Mouse (Mus musculus) liver, embryonic 15.5 days (tissue): Measurements from ENCODE around the gene Rdm1. TPM values are rescaled to one million over a fixed set of nuclear protein-coding genes. Genes with fewer than 3 reads are reported as not detected.
"Not testable (repeated sequence)": the region's sequence is repeated elsewhere in the genome, so short reads cannot be mapped to it uniquely, and the experiment has no call there.

Experiments
- ATAC-seq: fragments of 200-750 bp; cut with Nextera tagmentation; 2 replicates; pipeline ENCODE4 v1.8.0; 2017; ENCODE audit warnings: moderate number of reproducible peaks, mild to moderate bottlenecking, moderate library complexity; ENCODE audit not compliant: insufficient read depth
- H3K27ac ChIP-seq: fragments of 300-500 bp; sonication (generic); replicated peaks from 2 replicates; pipeline ENCODE4 v1.5.1; 2015; ENCODE audit warnings: mild to moderate bottlenecking, inconsistent platforms
- H3K27me3 ChIP-seq: fragments of 300-500 bp; sonication (generic); 2 replicates; pipeline ENCODE4 v1.6.1; 2015; ENCODE audit warnings: mild to moderate bottlenecking, inconsistent platforms
- H3K36me3 ChIP-seq: fragments of 300-500 bp; sonication (generic); replicated peaks from 2 replicates; pipeline ENCODE4 v1.6.1; 2015; ENCODE audit warnings: moderate library complexity, mild to moderate bottlenecking, inconsistent platforms
- H3K4me1 ChIP-seq: fragments of 300-500 bp; sonication (generic); replicated peaks from 2 replicates; pipeline ENCODE4 v1.6.1; 2015; ENCODE audit warnings: inconsistent platforms
- H3K4me2 ChIP-seq: fragments of 300-500 bp; sonication (generic); 2 replicates; pipeline ENCODE4 v1.6.1; 2015; ENCODE audit warnings: moderate library complexity, mild to moderate bottlenecking, inconsistent platforms
- H3K4me3 ChIP-seq: fragments of 300-500 bp; sonication (generic); replicated peaks from 2 replicates; pipeline ENCODE4 v1.5.1; 2015; ENCODE audit warnings: mild to moderate bottlenecking, inconsistent platforms
- H3K9ac ChIP-seq: fragments of 300-500 bp; sonication (generic); 2 replicates; pipeline ENCODE4 v1.6.1; 2015; ENCODE audit warnings: moderate library complexity, mild to moderate bottlenecking, inconsistent platforms
- H3K9me3 ChIP-seq: fragments of 300-500 bp; sonication (generic); replicated peaks from 2 replicates; pipeline ENCODE4 v1.6.1; 2016; ENCODE audit warnings: inconsistent platforms
- WGBS: fragments of 180-500 bp; shearing (Covaris S2); methylation state at CpG from one replicate; pipeline ENCODE4 v1.1.7; 2015; ENCODE audit warnings: mixed read lengths; ENCODE audit not compliant: insufficient replicate concordance; 5-methylcytosine and 5-hydroxymethylcytosine counted together
- polyA plus RNA-seq: library from polyadenylated mRNA; unstranded; fragments of >200 nt; fragmentation: Nextera tagmentation; extraction: Ambion mirVana; gene quantifications from 2 replicates; pipeline ENCODE4 v1.2.1, GENCODE M21; 2015

Rdm1 gene
- polyA plus RNA-seq, 1 experiment from 2014 or later: 12.1 TPM

- H3K9ac ChIP-seq: no peak within 1 kb of the TSS
- 57% methylated on average over 6 of the region's 6 CpGs for WGBS
Observed at GRCm38 (mm10) chr11:101599156-101599555, 27.8 kb upstream of the Rdm1 start, which contains the start of gene Gm11634. Gm11634 (minus strand) TSS chr11:101599256.

GRCm38 (mm10) chr11:101602491-101602890, 24.5 kb upstream of the Rdm1 start:
- H3K9me3 ChIP-seq: no peaks in the 10 kb centered on the region
- 7% methylated on average over 3 of the region's 3 CpGs for WGBS
- H3K36me3 ChIP-seq: no peaks in the 10 kb centered on the region
- H3K27me3 ChIP-seq: peaks cover 33% of the 10 kb centered on the region
- no peak overlapping the region for H3K9ac ChIP-seq
- no peak overlapping the region for H3K4me3 ChIP-seq
- H3K4me2 ChIP-seq: no peak overlapping the region
- no peak overlapping the region for H3K27ac ChIP-seq
- ATAC-seq: no peak
- peaks cover 9% of the 10 kb centered on the region for H3K4me1 ChIP-seq

More at GRCm38 (mm10) chr11:101599156-101599555, 27.8 kb upstream of the Rdm1 start, which contains the start of gene Gm11634:
- Histone ChIP-seq H3K36me3 (no peaks in the 10 kb centered on the region), H3K4me2 (no peak within 1 kb of the TSS), H3K4me3 (no peak within 1 kb of the TSS), H3K27ac (no peak within 1 kb of the TSS), H3K27me3 (peaks cover 39% of the 10 kb centered on the region), H3K4me1 (peaks cover 3% of the 10 kb centered on the region; the same call in 1 of the 2 replicates), H3K9me3 (no peaks in the 10 kb centered on the region)
- ATAC-seq: no peak

- Histone ChIP-seq H3K4me2 (peak overlapping the region; percentile 64), H3K4me1 (peaks cover 9% of the 10 kb centered on the region), H3K9ac (no peak overlapping the region), H3K9me3 (no peaks in the 10 kb centered on the region), H3K27ac (no peak overlapping the region), H3K36me3 (no peaks in the 10 kb centered on the region), H3K27me3 (peaks cover 25% of the 10 kb centered on the region), H3K4me3 (no peak overlapping the region; the same call in 1 of the 2 replicates)
- no peak for ATAC-seq
- WGBS: 4% methylated on average over 3 of the region's 3 CpGs
Observed at GRCm38 (mm10) chr11:101604116-101604515, 22.9 kb upstream of the Rdm1 start.

DNA sequence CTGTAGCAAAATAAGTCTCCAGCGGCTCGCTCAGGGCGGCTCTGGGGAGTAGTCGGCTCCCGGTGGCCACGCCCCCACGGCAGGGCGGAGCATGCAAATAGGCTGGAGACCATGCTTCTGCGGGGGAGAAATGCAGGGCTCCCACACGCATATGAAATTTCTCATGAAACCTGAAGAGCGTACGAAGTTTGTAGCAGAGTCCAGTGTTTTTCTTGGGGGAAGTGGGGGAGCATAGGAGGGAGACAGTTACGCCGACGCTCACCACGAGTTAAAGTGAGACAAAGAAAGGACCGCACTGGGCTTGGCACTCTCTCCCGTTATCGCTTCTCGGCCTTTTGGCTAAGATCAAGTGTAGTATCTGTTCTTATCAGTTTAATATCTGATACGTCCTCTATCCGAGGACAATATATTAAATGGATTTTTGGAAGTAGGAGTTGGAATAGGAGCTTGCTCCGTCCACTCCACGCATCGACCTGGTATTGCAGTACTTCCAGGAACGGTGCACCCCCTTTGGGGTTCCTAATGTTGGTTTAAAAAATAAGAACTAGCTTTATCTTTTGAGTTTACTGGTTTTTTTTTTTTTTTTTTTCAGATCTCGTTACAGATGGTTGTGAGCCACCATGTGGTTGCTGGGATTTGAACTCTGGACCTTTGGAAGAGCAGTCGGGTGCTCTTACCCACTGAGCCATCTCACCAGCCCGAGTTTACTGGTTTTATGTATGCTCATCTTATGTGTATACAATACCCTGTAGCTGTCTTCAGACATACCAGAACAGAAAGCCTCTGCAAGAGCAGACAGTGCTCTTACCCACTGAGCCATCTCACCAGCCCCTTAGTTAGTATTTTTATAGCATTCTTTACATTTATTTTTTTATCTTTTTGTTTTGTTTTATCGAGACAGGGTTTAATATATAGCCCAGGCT, 22.2 kb upstream of the Rdm1 start:
- H3K36me3 ChIP-seq, H3K9me3 ChIP-seq, H3K9ac ChIP-seq, H3K4me1 ChIP-seq: not testable (repeated sequence)
- Histone ChIP-seq H3K4me3 (peak overlapping the region; percentile 42), H3K27ac (peak overlapping the region; percentile 87), H3K4me2 (peak overlapping the region; percentile 64), H3K27me3 (peaks cover 18% of the 10 kb centered on the region)
- WGBS: under 1% methylated on average over 30 of the region's 30 CpGs
- ATAC-seq: peak; percentile 82

- not testable (repeated sequence) for H3K4me3 ChIP-seq, H3K36me3 ChIP-seq, ATAC-seq, H3K4me2 ChIP-seq, H3K9ac ChIP-seq, H3K27me3 ChIP-seq, H3K27ac ChIP-seq, H3K9me3 ChIP-seq
- 78% methylated on average over 4 of the region's 4 CpGs for WGBS
- H3K4me1 ChIP-seq: peaks cover 15% of the 10 kb centered on the region
Observed at GRCm38 (mm10) chr11:101607134-101607533, 19.9 kb upstream of the Rdm1 start.

DNA sequence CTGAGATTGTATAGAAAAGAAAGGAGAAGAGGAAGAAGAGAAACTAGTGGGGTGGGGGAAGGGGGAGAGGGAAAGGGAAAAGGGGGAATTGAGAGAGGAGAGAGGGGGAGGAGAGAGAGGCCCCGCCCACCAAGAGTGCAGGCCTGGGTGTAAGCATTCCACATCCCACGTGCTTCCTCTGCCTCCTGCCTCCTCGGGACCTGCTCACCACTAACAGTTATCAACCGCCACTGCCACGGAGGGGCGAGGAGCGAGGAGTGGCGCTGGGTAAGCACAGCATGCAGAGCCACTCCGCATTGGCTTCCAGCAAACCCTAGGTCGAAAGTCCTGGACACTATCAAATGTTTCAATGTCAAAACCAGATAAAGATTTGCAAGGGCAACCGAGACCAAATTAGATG, 16.6 kb upstream of the Rdm1 start:
- no peak for ATAC-seq
- Histone ChIP-seq H3K9me3 (no peaks in the 10 kb centered on the region), H3K4me2 (peak overlapping the region; percentile 35), H3K4me1 (peaks cover 23% of the 10 kb centered on the region), H3K27me3 (no peaks in the 10 kb centered on the region), H3K27ac (no peak overlapping the region), H3K9ac (no peak overlapping the region), H3K4me3 (no peak overlapping the region), H3K36me3 (no peaks in the 10 kb centered on the region)
- WGBS: 11% methylated on average over 11 of the region's 11 CpGs

DNA sequence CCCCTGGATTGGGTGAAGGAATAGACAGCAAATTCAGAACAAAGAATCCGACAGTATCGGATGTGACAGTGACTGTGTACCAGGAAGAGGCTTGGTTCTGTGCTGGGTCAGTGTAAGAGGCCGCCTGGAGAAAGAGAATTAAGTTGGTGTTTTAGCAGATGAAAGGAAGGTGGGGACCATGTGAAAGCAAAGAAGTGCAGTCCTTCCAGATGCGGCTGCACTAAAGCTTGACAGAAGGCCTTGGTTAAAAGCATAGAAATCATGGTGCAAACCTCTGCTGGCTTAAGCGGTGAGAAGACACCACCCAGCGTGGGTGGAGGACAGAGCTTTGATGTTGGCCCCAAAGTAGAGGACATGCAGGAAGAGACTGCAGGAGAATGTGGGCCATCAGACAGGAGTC, 13.4 kb upstream of the Rdm1 start:
- no peak overlapping the region for H3K4me2 ChIP-seq
- 66% methylated on average over 6 of the region's 6 CpGs for WGBS
- no peak overlapping the region for H3K27ac ChIP-seq
- H3K4me1 ChIP-seq: peaks cover 54% of the 10 kb centered on the region
- no peak for ATAC-seq
- no peak overlapping the region for H3K9ac ChIP-seq
- peaks cover 13% of the 10 kb centered on the region for H3K27me3 ChIP-seq
- H3K4me3 ChIP-seq: no peak overlapping the region
- H3K9me3 ChIP-seq: no peaks in the 10 kb centered on the region
- no peaks in the 10 kb centered on the region for H3K36me3 ChIP-seq

GRCm38 (mm10) chr11:101614116-101614515, 12.9 kb upstream of the Rdm1 start:
- H3K4me1 ChIP-seq: peaks cover 54% of the 10 kb centered on the region
- WGBS: 59% methylated on average over 4 of the region's 4 CpGs
- no peak for ATAC-seq

GRCm38 (mm10) chr11:101615380-101615779, 11.6 kb upstream of the Rdm1 start:
- Histone ChIP-seq H3K27ac (peak overlapping the region; percentile 55; the same call in 1 of the 2 replicates), H3K36me3 (no peaks in the 10 kb centered on the region), H3K27me3 (peaks cover 13% of the 10 kb centered on the region), H3K4me1 (peaks cover 54% of the 10 kb centered on the region), H3K9ac (0 out of 2 replicates have a peak overlapping the region, but pooled peaks have one; percentile 2), H3K4me3 (no peak overlapping the region), H3K9me3 (no peaks in the 10 kb centered on the region), H3K4me2 (peak overlapping the region; percentile 37)
- 21% methylated on average over 6 of the region's 6 CpGs for WGBS
- ATAC-seq: peak; percentile 74

More at GRCm38 (mm10) chr11:101614116-101614515, 12.9 kb upstream of the Rdm1 start:
- Histone ChIP-seq H3K27ac (no peak overlapping the region), H3K36me3 (no peaks in the 10 kb centered on the region), H3K4me2 (no peak overlapping the region), H3K9me3 (no peaks in the 10 kb centered on the region), H3K4me3 (no peak overlapping the region), H3K27me3 (peaks cover 13% of the 10 kb centered on the region), H3K9ac (no peak overlapping the region)

GRCm38 (mm10) chr11:101616104-101616503, 10.9 kb upstream of the Rdm1 start:
- no peak overlapping the region for H3K9ac ChIP-seq
- ATAC-seq: peak; percentile 53
- peaks cover 13% of the 10 kb centered on the region for H3K27me3 ChIP-seq
- peak overlapping the region; percentile 55; the same call in 1 of the 2 replicates for H3K27ac ChIP-seq
- no peaks in the 10 kb centered on the region for H3K9me3 ChIP-seq
- WGBS: 48% methylated on average over 8 of the region's 8 CpGs
- H3K36me3 ChIP-seq: no peaks in the 10 kb centered on the region
- H3K4me1 ChIP-seq: peaks cover 48% of the 10 kb centered on the region
- H3K4me3 ChIP-seq: no peak overlapping the region
- peak overlapping the region; percentile 37 for H3K4me2 ChIP-seq

DNA sequence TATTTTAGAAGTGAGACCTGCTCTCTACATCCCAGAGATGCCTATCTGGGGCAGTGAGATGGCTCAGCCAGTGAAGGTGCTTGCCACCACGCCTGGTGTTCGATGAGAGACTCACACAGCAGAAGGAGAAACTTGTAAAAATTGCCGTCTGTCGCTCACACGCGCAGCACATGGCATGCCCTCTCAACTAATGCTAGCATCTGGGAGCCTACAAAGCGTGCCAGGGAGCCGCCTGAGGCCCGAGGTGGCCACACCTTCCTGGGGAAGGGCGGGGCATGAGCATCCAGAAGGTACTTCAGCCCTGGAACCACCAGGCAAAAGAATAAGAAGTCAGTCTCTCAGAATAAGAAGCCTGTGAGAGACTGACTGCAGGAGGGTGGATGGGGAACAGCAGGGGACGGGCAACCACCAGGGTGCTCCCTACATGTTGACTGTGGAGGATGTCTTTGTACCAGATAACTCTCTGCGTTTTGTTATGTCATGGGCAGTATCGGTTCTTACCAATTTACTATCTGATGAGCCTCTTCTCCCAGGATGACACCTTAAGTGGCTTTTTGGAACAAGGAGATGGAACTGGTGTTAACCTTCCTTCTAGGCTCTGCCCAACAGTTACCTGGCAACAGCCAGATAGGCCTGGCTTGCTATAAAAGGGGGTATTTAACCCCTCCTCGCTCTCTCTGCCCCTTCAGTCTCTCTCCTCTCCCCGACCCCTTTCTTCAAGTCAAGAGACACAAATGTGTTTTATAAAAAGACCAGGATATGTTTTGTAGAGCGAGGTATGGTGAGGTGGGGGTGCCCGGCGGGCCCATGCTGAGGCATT, 9.8 kb upstream of the Rdm1 start:
- H3K27me3 ChIP-seq: peaks cover 13% of the 10 kb centered on the region
- no peaks in the 10 kb centered on the region for H3K36me3 ChIP-seq
- peak overlapping the region; percentile 42; the same call in 1 of the 2 replicates for H3K27ac ChIP-seq
- no peak overlapping the region for H3K9ac ChIP-seq
- 24% methylated on average over 18 of the region's 18 CpGs for WGBS
- H3K4me3 ChIP-seq: no peak overlapping the region
- peak overlapping the region; percentile 44 for H3K4me2 ChIP-seq
- H3K9me3 ChIP-seq: no peaks in the 10 kb centered on the region
- 0 out of 2 replicates have a peak, but pooled peaks have one; percentile 26 for ATAC-seq
- peaks cover 48% of the 10 kb centered on the region for H3K4me1 ChIP-seq
